Mouse (Mus musculus): ENCODE measurements at regions not wholly inside any gene's neighbourhood (a gene's known extent, or its start where the extent isn't known, plus 50 kb on each side); places are given as distances from the start of the nearest gene placed in this dataset.

DNA sequence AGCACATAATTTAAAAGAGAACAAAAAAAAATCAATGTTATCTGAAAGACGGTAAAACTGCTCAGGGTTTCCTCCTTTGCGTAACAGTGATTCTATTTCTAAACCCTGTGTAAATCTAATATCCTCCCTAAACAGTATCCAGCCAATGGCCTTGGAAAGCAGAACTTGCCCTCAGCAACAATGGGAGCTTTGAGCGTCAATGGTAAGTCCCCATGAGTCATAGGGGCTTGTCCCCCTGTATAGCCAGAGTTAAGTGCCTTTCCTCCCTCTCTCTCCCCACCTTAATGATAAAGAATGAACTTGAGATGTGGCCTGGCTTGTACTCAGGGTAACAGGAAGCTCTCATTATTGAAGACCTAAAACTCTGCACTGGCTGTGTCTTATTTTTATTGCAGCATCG, 85.4 kb upstream of the 1700016C15Rik start:
- no peak overlapping the region for H3K27ac ChIP-seq
- no peak overlapping the region for H3K9ac ChIP-seq
- H3K4me1 ChIP-seq (replicated peaks), result no peaks in the 10 kb centered on the region
- no peaks in the 10 kb centered on the region for H3K36me3 ChIP-seq
- ATAC-seq (replicated peaks; ENCODE audit: insufficient number of reproducible peaks, insufficient read depth, low FRiP score, low read depth), result no peak
- no peak overlapping the region for H3K4me2 ChIP-seq
- 67% methylated on average over 4 of the region's 4 CpGs for WGBS
- no peak overlapping the region for H3K4me3 ChIP-seq
- no peaks in the 10 kb centered on the region for H3K27me3 ChIP-seq
- no peaks in the 10 kb centered on the region for H3K9me3 ChIP-seq (replicated peaks)

DNA sequence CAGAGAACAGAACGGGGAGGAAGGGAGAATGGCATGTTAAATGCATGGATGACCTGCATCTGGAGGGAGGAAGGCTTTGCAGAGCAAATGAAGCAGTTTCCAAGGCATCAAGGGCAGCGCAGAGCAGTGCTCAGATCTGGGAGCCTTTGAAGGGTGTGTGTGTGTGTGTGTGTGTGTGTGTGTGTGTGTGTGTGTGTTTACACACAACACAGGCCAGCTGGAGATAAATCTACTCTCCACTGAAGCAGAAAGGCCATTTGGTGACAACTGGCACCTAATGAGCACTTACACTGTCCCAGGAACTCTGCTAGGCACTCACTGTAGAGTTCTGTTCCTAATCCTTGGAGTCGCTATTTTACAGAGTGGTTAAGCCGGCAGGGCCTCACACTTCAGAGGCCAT, 84.3 kb upstream of the 1700016C15Rik start:
- ATAC-seq (replicated peaks; ENCODE audit: insufficient number of reproducible peaks, insufficient read depth, low FRiP score, low read depth), result no peak
- Histone ChIP-seq H3K4me1 (replicated peaks) (no peaks in the 10 kb centered on the region), H3K4me3 (no peak overlapping the region), H3K27me3 (no peaks in the 10 kb centered on the region), H3K36me3 (no peaks in the 10 kb centered on the region), H3K9me3 (replicated peaks) (no peaks in the 10 kb centered on the region), H3K27ac (no peak overlapping the region), H3K9ac (no peak overlapping the region), H3K4me2 (no peak overlapping the region)
- WGBS, result 62% methylated on average over 4 of the region's 4 CpGs

DNA sequence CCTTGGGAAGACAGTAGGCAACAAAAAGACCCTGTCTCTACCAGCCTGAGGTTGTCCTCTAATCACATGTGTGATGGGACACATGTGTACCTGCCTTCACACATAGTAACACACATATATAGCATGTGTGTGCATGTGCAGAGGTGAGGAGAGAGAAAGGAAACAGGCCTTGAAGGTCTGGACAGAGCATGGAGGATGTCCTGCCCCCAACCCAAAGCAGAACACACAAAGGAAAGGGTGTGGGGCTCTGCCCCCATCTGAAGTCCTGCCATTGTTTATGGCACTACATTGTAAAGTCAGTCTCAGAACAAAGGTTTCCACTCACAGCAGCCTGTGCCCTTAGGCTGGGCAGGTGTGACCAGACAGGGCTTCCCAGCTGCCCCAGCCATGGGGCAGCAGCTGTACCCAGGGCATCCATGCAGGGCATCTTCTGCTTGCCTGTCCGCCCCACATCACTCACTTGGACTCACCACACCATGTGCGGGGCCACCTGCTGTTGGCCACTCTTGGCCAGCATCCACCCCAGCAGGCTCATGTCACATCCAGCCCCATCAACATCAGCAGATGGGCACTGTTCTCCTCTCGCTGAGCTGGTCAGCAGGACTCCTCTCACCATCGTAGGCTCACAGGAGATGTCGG, 83.6 kb upstream of the 1700016C15Rik start:
- Histone ChIP-seq H3K4me2 (no peak overlapping the region), H3K4me1 (replicated peaks) (no peaks in the 10 kb centered on the region), H3K36me3 (no peaks in the 10 kb centered on the region), H3K9ac (no peak overlapping the region), H3K4me3 (no peak overlapping the region), H3K9me3 (replicated peaks) (no peaks in the 10 kb centered on the region), H3K27me3 (no peaks in the 10 kb centered on the region), H3K27ac (no peak overlapping the region)
- ATAC-seq (replicated peaks; ENCODE audit: insufficient number of reproducible peaks, insufficient read depth, low FRiP score, low read depth), result no peak
- WGBS, result 69% methylated on average over 5 of the region's 5 CpGs

DNA sequence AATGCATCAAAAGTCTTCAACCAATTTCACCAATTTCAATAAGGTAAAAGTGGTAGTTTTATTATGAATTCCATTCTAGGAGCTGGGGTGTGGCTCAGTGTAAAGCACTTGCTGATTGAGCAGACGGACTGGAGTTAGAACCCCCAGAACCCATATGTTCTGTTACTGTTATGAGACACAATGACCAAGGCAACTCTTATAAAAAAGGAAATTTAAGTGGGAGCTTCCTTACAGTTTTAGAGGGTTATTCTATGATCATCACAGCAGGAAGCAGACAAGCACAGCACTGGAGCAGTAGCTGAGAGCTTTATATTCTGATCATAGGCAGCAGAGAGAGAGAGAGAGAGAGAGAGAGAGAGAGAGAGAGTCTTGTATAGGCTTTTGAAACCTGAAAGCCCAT, 81.7 kb upstream of the 1700016C15Rik start:
- no peaks in the 10 kb centered on the region for H3K4me1 ChIP-seq (replicated peaks)
- 85% methylated on average over 1 of the region's 1 CpGs for WGBS
- no peaks in the 10 kb centered on the region for H3K36me3 ChIP-seq
- no peak overlapping the region for H3K4me2 ChIP-seq
- H3K27ac ChIP-seq, result no peak overlapping the region
- no peak for ATAC-seq (replicated peaks; ENCODE audit: insufficient number of reproducible peaks, insufficient read depth, low FRiP score, low read depth)
- no peak overlapping the region for H3K4me3 ChIP-seq
- H3K27me3 ChIP-seq, result no peaks in the 10 kb centered on the region
- H3K9me3 ChIP-seq (replicated peaks), result no peaks in the 10 kb centered on the region
- H3K9ac ChIP-seq, result no peak overlapping the region

DNA sequence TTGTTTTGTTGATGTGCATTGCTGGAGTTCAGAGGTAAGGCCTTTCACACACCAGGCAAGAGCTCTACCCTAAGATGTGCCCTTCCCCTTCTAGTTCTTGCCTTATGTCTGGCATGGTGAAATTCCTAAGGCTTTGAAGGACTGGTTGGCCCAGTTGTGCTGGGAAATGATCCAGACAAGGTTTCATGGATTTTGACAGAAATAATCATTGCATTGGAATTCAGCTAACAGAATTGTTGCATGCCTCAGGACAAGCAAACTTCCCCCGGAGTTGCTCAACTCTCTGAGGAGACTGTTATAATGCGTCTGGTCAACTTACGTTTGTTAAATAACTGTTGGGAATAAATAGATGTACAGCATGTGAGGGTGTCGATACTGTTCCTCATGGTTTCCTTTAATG, 80.6 kb upstream of the 1700016C15Rik start:
- 65% methylated on average over 4 of the region's 4 CpGs for WGBS
- no peak overlapping the region for H3K9ac ChIP-seq
- no peak for ATAC-seq (replicated peaks; ENCODE audit: insufficient number of reproducible peaks, insufficient read depth, low FRiP score, low read depth)

DNA sequence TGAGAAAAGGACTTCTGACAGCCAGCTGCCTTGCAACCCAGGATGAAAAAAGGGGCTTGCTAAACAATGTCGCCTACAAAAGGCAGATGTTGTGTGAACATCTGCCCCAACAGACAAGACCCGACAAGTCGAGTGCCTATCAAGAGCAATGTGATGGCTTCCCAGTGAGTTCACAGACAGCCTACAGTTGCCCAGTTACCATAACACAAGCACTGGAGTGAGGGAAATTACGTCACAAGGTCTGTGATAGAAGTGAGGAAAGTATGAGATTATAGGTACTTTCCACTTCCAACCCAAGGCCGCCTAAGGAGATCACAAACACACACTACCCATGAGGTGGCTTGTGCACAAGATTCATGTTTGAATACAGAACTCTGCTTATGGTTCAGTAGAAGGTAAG, 78.4 kb upstream of the 1700016C15Rik start:
- no peaks in the 10 kb centered on the region for H3K36me3 ChIP-seq
- no peak overlapping the region for H3K9ac ChIP-seq
- H3K4me1 ChIP-seq (replicated peaks), result no peaks in the 10 kb centered on the region
- no peak overlapping the region for H3K4me3 ChIP-seq
- 58% methylated on average over 5 of the region's 5 CpGs for WGBS
- ATAC-seq (replicated peaks; ENCODE audit: insufficient number of reproducible peaks, insufficient read depth, low FRiP score, low read depth), result no peak
- no peaks in the 10 kb centered on the region for H3K27me3 ChIP-seq
- no peak overlapping the region for H3K27ac ChIP-seq
- H3K9me3 ChIP-seq (replicated peaks), result no peaks in the 10 kb centered on the region
- H3K4me2 ChIP-seq, result no peak overlapping the region

More for the DNA sequence above, 80.6 kb upstream of the 1700016C15Rik start:
- H3K4me2 ChIP-seq, result no peak overlapping the region
- H3K36me3 ChIP-seq, result no peaks in the 10 kb centered on the region
- no peak overlapping the region for H3K27ac ChIP-seq
- no peak overlapping the region for H3K4me3 ChIP-seq
- no peaks in the 10 kb centered on the region for H3K4me1 ChIP-seq (replicated peaks)
- H3K9me3 ChIP-seq (replicated peaks), result no peaks in the 10 kb centered on the region
- no peaks in the 10 kb centered on the region for H3K27me3 ChIP-seq

DNA sequence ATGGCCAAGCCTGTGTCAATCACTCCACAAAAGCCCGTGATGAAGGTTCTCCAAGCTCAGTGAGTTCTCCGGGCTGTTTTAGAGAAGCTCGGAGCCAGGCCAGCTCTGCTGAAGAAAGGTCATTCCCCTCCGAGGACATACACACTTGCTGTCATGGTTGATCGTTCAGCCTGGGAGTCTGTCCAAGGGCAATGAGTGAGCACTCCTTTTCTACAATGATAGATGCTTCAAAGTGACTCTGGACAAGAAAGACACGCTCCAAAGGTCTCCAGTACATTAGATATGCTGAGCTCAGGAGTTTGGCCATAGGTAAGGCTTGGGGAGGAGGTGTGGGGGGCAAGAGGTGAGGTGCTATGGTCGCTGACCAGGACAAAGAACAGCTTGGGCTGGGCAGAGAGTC, 66.5 kb upstream of the 1700016C15Rik start:
- WGBS, result 61% methylated on average over 7 of the region's 7 CpGs
- Histone ChIP-seq H3K36me3 (no peaks in the 10 kb centered on the region), H3K4me1 (replicated peaks) (no peaks in the 10 kb centered on the region), H3K9me3 (replicated peaks) (no peaks in the 10 kb centered on the region), H3K4me3 (no peak overlapping the region), H3K9ac (no peak overlapping the region), H3K27me3 (no peaks in the 10 kb centered on the region), H3K27ac (no peak overlapping the region), H3K4me2 (no peak overlapping the region)
- no peak for ATAC-seq (replicated peaks; ENCODE audit: insufficient number of reproducible peaks, insufficient read depth, low FRiP score, low read depth)

DNA sequence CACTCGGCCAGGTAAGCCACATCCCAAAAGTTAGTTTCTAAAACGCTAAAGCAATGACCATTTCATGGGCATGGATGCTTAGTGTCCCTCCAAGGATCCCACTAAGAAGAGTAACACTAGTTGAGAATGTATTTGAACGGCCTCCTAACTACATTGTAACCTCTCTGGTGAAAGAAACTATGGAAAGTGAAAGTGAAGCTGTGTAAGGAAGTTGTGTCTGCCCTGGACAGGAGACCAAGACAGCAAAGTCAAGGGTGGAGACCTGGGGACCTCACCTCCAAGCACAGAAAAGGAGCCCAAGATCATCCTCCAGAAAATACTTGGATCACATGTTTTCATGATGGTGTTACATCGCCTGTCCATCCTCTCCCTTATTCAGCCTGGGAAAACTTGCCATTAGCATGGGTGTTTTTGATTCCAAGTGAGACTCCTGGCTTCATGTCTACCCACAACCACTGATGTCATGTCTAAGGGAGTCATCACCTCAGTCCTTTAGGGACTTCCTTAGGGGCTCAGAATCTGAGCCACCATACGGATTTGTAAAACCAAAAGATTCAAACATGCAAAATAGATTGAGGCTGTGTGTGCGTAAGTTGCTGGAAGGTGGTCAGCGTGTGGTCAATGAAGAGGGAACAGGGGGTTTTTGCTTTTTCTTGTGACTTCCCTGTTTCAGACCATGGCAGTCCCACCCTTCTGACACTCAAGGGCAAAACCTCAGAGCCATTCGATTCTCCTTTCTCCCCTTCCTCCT, 62.4 kb upstream of the 1700016C15Rik start:
- Histone ChIP-seq H3K4me1 (replicated peaks) (no peaks in the 10 kb centered on the region), H3K27me3 (no peaks in the 10 kb centered on the region), H3K4me2 (no peak overlapping the region), H3K36me3 (no peaks in the 10 kb centered on the region), H3K9me3 (replicated peaks) (no peaks in the 10 kb centered on the region), H3K9ac (no peak overlapping the region), H3K27ac (no peak overlapping the region), H3K4me3 (no peak overlapping the region)
- ATAC-seq (replicated peaks; ENCODE audit: insufficient number of reproducible peaks, insufficient read depth, low FRiP score, low read depth), result no peak
- 73% methylated on average over 8 of the region's 8 CpGs for WGBS

DNA sequence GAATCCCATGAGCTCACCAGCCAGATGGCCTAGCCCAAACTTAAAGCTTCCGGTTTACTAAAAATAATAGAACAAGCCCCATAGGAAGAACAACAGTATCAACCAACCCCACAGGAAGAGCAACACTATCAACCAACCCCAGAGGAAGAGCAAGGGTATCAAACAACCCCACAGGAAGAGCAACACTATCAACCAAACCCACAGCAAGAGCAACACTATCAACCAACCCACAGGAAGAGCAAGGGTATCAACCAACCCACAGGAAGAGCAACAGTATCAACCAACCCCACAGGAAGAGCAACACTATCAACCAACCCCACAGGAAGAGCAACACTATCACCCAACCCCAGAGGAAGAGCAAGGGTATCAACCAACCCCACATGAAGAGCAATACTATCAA, 59.0 kb upstream of the 1700016C15Rik start:
- no peaks in the 10 kb centered on the region for H3K4me1 ChIP-seq (replicated peaks)
- no peaks in the 10 kb centered on the region for H3K9me3 ChIP-seq (replicated peaks)
- H3K9ac ChIP-seq, result no peak overlapping the region
- H3K4me2 ChIP-seq, result no peak overlapping the region
- H3K27ac ChIP-seq, result no peak overlapping the region
- no peak for ATAC-seq (replicated peaks; ENCODE audit: insufficient number of reproducible peaks, insufficient read depth, low FRiP score, low read depth)
- H3K36me3 ChIP-seq, result no peaks in the 10 kb centered on the region
- no peak overlapping the region for H3K4me3 ChIP-seq
- WGBS, result 84% methylated on average over 1 of the region's 1 CpGs
- no peaks in the 10 kb centered on the region for H3K27me3 ChIP-seq

DNA sequence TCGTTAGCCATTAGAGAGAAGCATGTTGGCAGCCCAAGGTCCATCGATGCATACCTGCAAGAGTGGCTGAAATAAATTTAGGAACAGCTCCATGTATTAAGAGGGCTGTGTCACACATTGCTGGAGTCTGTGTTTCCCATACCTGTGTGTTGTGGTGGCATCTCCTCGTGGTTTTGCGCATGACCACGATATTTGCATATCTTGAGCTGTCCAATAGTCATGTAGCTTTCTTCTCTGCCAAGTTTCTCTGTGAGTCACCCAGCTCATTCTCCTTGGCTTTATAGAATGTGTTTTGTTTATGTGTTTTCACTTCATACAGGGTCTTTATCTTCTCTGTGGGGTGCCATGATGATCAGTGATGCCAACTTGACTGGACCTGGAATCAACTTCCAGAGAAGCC, 53.0 kb upstream of the 1700016C15Rik start:
- Histone ChIP-seq H3K27me3 (no peaks in the 10 kb centered on the region), H3K27ac (no peak overlapping the region), H3K9me3 (replicated peaks) (no peaks in the 10 kb centered on the region), H3K4me1 (replicated peaks) (no peaks in the 10 kb centered on the region), H3K4me2 (no peak overlapping the region), H3K4me3 (no peak overlapping the region), H3K36me3 (no peaks in the 10 kb centered on the region), H3K9ac (no peak overlapping the region)
- 86% methylated on average over 5 of the region's 5 CpGs for WGBS
- no peak for ATAC-seq (replicated peaks; ENCODE audit: insufficient number of reproducible peaks, insufficient read depth, low FRiP score, low read depth)

DNA sequence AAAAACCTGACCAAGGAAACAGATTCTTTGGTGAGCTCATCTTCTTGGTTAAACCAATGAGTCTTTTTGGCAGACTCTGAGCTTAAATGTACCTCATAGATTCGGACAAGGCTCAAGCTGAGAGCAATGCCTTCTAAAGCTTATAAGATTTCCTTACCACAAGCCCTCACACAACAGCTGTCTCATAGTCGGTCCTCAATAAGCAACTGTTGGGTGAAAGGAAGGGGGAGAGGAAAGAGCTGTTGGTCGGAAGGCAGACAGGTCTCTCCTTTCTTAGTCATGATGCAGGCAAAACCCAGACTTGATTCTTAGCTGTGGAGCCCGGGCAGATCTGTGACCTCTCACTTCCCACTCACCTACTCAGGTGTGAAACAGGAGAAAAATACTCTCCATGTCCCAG, 50.8 kb upstream of the 1700016C15Rik start:
- Histone ChIP-seq H3K27me3 (no peaks in the 10 kb centered on the region), H3K36me3 (no peaks in the 10 kb centered on the region), H3K9ac (no peak overlapping the region), H3K4me1 (replicated peaks) (no peaks in the 10 kb centered on the region), H3K9me3 (replicated peaks) (no peaks in the 10 kb centered on the region), H3K4me3 (no peak overlapping the region), H3K27ac (no peak overlapping the region), H3K4me2 (no peak overlapping the region)
- no peak for ATAC-seq (replicated peaks; ENCODE audit: insufficient number of reproducible peaks, insufficient read depth, low FRiP score, low read depth)
- 85% methylated on average over 4 of the region's 4 CpGs for WGBS

Measured in heart, embryonic 15.5 days (tissue).